Mouse (Mus musculus): ENCODE results near the gene Ppp2ca.
"Not testable (repeated sequence)": the region's sequence is repeated elsewhere in the genome, so short reads cannot be mapped to it uniquely, and the experiment has no call there.

The Ppp2ca gene

DNA sequence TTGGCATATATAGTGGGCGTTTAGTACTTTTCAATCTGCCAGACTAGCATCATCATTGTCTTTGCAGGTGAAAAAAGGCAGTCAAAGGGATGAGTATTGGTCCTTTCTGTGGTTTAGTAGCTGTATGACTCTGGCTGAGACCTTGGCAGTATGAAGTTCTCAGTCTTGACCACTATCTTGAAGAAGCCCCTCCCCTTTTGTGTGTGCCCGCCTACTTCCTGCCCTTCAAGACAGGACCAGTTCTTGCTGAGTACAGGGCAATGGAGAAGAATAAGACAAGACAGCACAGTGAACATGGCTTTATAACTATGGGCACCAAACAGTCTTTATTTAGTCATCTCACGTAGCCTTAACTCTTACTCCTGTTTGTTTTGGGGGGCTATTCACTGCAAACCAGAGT is 1.5 kb upstream of the Ppp2ca start:
- DNase-seq, result no peak

DNA sequence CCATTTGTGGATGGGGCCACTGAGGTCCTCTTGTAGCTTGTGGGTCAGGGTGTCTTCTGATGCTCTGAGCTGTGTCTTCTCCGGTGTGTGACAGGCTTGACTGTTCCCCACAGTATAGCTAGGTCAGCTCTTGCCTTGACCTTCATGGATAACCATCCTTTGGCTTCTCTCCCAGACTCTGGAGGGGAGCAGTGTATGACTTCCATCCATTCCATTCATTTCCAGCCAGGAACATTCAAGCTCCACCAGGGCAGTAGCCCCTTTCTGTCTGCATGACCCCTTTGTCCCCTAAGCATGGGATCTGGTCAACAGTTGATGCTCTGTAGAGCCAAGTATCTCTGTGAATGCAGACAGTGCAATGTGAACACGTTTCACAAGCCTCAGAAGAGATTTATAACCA is 885 bp upstream of the Ppp2ca start:
- peak; percentile 34 for DNase-seq

DNA sequence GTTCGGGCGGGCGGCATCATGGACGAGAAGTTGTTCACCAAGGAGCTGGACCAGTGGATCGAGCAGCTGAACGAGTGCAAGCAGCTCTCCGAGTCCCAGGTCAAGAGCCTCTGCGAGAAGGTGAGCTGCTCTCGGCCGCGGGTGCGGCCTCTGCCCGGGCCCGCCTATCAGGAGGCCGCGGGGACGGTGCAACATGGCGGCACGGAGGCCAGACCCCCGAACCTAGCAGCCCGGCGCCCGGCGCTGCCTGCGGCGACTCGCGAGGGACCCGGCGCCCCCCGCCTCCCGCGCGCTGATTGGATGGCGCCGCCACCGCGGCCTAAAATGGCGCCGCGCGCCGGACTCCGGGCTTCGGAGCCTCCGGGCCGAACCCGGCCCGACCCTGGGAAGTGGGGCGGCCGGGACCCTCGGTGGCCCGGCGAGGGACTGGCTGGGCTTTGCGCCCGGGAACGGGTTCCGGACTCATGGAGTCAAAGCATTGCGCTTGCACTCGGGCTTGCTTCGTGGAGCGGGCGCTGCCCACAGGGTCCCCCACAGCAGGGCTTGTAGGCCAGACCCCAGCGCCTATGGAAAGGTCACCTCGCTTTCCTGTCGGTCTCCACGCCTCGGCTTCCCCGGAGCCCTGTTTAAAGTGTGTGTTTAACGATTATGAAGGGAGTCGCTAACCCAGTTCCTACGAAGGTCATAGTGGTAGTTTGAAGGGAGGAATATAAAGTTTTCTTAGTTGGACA is 715 bp downstream of the Ppp2ca start:
- no peak for DNase-seq

DNA sequence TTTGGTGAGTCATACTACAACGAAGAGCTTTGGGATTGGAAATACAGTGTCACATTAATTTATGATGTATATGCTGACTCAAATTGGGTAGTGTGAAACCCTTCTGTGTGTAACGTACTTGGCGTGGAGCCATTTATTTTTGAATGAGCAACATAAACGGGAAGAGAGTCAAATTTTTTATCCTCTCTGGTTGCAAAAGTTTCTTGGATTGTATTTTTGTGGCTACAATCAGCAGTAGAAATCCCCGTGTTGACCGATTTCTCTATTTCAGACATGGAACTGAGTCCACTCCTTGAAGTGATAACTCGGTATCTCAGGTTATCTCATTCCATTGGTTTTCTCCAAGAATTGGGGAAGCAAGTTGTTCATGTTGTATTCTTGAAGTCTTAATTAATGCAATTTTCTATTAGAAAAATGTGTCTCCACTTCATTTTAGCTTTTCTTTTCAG is 1.3 kb downstream of the Ppp2ca start:
- no peak for DNase-seq

DNA sequence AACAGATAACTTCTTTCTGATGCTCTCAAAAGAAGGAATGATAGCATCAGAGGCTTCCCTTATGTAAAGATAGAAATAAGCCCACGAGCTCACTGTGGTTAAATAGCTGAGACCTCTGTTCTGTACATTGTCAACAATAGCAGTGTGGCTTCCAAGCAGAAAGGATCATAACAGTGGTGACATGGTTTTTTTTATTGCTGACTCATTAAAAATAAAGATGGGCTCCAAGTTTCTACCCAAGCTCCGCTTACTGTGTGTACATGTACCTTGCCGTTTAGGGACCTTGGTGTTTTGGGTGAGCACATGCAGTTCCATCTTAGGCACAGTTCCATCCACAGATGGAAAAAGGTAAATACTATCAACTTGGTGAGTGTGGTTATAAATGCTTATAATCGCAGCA is 4.5 kb downstream of the Ppp2ca start:
- DNase-seq, result no peak

DNA sequence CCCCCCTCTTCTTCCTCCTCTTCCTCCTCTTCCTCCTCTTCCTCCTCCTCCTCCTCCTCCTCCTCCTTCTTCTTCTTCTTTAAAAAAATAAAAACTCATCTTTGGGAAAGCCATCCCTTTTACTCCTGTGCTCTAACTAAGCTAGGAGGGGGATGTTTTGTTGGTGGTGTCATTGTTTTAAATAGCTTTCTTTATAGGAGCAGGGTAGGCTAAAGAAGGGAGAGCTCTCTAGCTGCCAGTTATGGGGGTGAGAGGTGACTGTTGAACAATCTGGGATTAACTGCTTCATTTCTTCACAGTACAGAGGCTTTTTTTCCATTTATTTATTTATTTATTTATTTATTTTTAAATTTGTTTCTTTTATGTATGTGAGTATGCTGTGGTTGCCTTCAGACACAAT is 7.0 kb downstream of the Ppp2ca start:
- no peak for DNase-seq

DNA sequence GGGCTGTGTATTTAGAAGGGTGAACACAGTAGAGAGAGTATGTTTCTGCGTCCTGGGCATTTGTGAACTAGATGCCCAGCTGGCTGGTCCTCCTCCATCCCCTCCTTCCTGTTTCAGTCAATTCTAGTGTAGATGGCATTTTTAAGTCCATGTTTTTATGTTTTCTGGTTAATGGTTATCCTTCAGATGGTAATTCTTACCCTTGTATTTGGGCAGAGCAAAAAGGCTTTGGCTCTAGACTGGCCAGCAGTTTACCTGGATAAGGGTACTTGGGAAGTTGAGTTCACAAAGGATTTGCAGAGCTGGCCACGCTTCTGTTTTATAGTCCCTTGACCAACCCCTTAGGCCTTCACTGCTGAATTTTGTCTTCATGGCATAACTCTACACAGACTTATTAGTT is 7.6 kb downstream of the Ppp2ca start:
- DNase-seq, result no peak

DNA sequence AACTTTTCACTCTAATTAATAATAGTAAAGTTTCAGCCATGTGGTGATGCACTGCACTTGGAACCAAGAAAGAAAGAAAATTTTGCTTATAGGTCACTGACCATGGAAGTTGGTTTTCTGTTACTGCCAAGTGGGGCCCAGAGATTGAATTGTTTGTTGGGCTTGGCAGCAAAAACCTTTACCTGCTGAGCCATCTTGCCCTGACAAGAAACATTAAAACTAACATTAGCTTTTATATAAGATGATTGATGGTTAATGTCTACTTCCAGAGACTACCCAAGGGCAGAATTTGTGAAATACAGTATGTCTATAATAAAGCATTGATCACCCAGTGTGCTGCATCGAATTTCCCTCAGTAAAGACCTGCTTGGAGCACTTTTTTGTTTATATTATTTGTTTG is 8.0 kb downstream of the Ppp2ca start:
- DNase-seq, result no peak

DNA sequence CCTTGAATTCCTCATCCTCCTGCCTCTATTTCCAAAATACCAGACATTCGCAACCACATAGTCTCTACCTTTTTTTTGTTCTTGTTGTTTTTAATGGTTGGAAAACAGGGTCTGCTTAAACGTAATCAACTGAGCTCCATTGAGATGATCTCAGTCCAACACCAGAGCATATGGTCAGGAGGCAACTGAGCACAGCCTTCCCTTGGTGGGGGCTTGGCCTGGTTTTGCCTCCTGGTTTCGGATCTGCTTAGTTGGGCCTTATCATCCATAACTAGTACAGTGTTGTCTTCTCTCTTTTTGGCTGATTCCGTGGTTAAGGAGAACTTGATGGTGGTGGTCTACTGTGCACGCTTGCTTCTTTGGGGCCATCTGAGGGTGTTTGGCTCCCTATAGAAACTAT is 10.3 kb downstream of the Ppp2ca start:
- no peak for DNase-seq

DNA sequence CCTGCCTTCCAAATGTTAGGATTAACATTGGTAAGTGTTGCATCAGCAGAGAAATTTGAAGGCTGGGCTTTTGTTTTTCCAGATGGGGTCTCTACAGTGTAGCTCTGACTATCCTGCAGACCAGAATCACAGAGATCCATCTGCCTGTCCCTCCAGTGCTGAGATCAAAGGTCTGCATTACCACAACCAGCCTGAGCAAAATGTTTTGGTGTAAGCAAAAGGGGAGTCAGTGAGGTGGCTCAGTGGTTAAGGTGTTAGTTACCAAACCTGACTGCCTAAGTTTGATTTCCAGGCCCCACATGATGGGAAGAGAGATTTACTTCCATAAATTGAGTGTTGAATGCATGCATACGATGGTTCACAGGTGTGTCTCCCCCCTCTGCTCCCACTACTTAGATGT is 10.9 kb downstream of the Ppp2ca start:
- no peak for DNase-seq

DNA sequence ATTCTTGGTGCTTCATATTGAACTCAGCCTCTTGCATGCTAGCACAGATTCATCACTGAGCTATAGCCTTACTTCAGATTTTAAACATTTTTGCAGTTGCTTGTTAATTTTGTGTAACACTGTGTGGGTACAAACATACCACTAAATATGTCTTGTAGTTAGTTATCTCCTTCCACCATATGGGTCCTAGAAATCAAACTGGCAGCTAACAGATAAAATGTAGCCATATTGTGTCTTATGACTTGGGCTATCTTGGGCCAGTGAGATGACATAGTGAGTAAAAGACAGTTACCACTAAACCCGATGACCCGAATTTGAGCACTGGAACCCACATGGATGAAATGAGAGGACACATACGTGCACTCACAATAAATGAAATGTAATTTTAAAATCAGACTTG is 17.0 kb downstream of the Ppp2ca start:
- no peak for DNase-seq

DNA sequence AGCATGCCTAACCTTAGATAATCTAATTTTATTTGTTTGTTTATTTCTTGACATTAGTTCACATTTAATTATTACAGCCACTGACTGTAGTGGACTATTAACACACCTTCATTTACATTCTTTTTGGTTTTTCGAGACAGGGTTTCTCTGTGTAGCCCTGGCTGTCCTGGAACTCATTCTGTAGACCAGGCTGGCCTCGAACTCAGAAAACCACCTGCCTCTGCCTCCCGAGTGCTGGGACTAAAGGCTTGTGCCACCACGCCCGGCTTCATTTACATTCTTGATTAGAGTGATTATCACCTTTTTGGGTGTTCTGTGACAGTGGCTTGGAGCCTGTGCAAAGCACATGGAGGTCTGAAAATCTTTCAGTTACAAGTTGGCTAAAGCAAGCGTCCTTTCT is 17.6 kb downstream of the Ppp2ca start:
- not testable (repeated sequence) for DNase-seq

DNA sequence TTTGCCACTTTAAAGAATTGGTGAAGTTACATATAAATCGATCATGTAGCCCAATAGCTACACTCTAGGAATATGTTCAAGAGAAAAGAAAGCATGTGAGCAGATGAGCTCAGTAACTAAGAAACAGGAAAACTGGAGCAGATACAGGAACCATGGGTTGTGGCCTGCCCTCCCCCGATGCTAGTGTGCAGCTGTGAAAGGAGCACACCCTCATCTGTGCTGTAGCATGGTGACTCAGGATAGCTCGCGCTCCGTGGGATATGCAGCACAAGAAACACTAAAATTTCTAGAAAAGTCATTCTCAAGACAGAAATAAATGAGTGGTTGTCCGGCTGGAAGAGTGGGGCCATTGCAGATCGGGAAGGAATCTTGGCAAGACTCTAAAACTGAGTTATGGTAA is 18.7 kb downstream of the Ppp2ca start:
- DNase-seq, result no peak

DNA sequence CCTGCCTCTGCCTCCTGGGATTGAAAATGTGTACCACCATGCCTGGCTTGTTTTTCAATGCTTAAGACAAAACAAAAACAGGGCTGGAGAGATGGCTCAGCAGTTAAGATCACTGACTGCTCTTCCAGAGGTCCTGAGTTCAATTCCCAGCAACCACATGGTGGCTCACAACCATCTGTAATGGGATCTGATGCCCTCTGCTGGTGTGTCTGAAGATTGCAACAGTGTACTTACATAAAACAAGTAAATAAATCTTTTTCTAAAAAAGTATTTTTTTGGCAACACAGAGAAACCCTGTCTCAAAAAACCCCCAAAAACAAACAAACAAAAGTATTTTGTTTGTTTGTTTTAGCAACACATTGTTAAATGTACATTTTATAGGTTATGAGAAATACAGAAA is 21.9 kb downstream of the Ppp2ca start:
- DNase-seq, result not testable (repeated sequence)

DNA sequence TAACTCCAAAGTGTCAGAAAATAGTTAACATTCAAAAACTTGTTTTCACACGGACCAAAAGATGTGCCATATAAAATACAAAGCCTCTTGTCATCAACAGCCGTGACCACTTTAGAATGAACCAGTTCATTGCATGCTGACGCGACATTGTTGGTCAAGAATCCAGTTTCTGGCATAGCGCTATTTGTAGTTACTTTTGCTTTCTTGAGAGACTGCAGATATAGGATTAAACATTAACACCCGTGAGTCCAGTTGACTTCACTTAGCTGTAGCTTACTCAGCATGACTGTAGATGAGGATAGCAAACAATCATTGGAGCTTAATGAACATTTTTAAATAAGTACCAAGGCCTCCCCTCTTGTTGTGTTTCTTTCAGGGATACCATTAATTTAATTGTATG is 23.6 kb downstream of the Ppp2ca start:
- no peak for DNase-seq

DNA sequence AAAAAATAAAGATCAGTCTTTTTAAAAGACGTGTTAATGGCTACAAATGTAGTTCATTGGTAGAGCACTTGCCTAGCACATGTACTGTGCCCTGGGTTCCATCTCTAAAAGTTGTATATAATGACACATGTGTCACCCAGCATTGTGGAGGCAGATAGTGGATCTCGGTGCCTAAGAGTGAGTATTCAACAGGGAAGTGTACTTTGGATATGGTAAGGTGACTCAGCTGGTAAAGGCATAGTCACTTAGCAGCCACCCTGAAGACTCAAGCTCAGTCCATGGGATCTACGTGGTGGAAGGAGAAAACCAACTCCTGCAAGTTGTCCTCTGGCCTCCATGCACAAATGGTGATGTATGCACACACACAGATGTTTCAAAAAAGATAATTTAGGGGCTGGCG is 26.0 kb downstream of the Ppp2ca start:
- DNase-seq, result no peak

DNA sequence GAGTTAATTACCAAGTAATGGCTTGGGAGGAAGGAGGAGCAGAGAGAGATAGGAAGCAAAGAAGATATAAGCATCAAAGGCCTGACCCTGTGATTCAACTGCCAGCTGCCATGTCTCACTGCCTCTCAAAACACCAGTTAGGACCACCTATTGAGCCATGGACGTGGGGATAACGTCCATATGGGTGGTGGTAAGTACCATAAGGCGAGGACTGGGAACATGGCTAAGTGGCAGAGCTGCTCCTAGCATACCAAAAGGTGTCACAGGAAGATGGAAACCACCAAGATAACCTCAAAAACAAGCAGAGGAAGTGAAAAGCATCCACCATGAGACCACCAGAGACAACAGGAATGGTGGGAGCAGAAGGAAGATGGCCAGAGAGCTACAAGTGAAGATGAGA is 28.7 kb downstream of the Ppp2ca start:
- no peak for DNase-seq

DNA sequence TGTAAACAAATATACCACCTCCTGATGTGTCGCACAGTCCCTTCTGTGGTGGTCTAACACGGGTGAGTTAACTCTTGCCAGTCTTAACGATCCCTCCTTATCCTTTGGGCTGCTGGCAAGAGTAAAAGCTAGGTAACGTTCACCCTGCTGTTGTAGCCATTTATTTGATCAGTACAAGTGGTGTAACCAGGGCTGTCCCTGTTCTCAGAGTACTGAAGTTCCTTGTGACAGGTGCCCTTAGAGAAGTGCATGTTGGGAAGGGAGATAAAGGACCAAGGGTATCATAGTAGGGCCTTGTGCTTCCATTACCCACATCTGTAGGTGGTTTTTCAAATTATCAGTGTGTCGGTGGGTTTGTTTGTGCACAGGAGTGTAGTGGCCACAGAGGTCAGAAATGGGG is 29.3 kb downstream of the Ppp2ca start:
- no peak for DNase-seq

DNA sequence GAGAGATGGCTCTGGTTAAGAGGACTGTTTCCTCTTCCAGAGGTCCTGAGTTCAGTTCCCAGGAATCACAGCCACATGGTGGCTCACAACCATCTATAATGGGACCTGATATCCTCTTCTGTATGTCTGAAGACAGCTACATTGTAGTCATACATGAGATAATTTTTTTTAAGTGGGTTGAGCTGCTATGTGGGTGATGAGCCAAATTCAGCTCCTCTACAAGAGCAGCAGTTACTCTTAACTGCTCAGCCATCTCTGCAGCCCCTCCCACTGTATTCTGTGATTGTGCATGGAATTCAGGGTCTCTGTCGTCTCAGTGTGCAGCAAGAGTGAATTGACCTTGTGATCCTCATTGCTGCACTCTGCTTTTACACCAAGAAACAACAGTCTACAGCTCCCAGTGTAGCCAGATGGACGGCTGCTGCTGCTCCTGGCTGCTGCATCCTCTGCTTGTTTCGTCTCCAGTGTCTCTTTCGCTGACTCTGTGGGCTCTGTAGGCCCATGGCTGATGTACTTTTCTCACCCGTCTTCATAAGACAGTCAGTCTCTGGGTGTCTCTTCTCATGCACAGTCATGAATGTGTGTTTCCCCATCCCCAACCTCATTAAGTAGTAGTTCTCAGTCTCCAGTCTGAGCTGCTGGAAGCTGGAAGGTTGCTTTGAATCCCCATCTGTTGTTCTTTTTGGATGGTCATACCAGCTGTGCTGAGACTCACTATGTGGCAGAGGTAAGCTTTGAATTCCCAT is 30.0 kb downstream of the Ppp2ca start:
- DNase-seq, result no peak

DNA sequence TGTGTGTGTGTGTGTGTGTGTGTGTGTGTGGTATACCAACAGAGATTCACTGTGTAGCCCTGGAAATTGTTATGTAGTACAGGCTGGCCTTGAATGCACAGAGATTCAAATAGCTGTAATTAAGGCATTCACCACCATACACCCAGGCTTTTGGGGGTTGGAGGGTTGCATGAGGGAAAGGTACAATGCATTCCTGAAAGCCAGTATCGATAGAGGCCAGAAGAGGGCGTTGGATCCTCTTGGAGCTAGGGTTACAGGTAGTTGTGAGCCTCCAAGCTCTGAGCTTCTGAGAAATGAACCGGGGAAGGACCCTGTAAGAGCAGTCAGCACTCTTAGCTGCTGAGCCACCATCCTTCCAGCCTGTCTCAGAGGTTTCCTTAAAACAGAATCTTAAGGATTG is 30.7 kb downstream of the Ppp2ca start:
- no peak for DNase-seq

DNA sequence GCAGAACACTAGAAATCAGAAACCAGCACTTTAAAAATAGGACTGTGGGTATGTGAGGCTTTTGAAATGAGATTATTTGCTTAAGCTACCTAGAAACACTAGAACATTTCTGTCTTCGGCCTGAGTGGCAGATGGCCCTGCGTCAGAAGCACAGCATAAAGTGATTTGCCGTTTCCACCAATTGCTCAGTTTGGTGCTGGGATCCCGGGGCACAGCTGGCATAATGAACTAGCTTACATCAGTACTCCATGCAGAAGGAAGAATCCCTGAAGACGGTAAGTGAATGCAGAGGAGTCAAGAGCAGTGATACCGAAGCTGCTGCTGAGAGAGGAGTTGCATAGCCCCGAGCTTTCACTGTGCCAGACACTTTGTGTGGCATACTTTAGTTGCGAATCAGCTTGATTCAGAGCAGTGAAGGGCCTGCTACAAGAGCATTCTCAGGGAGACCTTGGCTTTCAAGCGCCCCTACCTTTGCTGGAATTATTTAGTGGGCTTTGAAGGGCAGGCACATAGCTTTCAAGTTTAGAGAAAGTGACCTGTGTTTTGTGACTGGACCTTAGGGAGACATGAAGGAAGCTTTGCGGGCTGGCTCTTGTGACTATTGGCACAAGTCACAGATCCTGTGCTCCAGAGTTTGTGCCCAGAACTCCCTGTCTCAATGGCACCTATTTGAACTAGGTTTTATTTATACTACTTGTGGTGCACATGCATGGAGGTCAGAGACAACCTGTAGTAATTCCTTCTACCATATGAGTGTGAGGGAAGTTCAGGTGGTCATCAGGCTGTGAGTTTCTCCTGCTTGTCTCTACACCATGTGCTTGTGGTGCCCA is 31.4 kb downstream of the Ppp2ca start:
- DNase-seq, result no peak

DNA sequence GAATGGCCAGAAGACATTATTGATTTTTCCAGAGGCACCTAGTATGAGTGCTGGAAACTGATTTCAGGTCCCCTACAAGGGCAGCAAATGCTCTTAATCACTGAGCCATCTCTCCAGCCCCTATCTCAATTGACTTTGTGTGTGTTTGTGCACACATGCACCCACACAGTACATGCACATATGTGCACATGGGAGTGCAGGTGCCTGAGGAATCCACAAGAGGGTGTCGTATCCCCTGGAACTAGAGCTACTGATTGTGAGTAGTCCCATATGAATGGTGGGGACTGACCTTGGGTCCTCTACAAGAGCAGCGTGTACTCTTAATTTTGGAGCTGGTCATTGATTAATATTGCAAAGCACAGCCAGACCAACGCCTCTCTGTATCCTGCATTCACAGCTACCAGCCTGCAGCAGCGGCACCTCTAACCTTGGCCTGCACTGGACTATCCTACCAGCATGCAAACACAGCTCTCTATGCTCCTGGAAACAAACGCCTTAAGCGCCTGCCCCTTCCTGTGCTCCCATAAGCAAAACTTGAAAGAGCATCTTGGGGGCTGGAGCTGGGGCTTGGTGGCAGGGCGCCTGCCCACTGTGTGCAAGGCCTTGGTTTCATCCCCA is 32.1 kb downstream of the Ppp2ca start:
- no peak for DNase-seq

DNA sequence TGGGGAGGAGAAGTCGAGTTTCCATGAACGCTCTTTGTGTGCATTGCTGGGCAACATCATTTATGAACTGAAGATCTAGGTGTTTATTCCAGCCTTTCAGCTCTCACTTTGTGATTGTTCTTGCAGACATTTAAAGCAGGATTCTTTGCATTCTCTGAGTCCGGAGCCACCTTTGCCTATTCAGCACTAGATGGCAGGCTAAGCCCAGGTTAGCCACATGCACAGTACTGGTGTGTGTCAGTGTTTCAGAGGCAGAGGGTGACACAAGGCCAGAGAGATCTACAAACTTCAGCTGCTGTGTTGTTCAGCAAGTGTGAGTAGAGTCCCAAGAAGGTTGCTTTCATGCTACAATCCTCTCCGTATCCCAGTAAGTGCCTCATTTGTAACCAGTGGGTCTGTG is 45.2 kb downstream of the Ppp2ca start:
- not testable (repeated sequence) for DNase-seq
